Mouse (Mus musculus): ENCODE data around the gene Adh1.

Gene Adh1

DNA sequence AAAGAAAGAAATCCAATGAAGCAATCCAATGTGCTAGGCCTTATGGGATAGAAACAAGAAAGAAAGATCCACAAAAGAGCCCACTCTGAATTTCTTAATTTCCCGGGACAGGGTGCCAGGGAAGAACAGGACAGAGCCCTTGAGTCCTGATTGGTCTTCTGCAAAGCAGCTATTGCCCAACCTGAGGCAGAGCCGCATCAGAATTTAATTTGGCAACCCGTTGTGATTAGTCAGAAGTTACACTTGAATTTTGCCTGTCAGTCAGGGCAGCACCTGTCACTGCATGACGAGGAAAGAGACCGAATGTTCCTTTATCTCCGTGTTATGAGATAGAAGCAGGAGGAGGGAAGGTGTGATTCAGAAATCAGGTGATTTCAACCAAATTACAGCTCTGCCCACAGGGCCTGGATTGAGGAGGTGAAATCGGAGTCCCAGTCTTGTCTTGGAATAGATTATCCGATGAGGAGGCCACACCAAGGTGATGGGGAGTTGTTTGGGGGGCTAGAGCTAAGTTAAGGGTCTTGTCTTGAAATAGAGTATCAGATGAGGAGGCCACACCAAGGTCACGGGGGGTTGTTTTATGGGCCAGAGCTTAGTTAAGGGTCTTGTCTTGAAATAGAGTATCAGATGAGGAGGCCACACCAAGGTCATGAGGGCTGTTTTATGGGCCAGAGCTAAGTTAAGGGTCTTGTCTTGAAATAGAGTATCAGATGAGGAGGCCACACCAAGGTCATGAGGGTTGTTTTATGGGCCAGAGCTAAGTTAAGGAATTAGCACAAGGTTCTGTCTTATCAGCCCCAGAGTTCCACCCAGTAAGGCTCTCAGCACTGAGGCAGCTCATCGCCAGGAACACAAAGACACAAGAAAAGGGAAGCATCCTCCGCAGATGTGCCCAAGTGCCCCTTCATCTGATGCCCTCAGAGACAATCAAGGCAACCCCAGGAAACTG, at the start of gene Adh1:
Gene Adh1, plus strand, starts transcription at position 271 of the 949 bp plus-strand sequence.
- no peak for DNase-seq (ENCODE audit: low spot score in 2 of 2)

GRCm38 (mm10) chr3:138212431-138212951, 48.3 kb upstream of the Adh1 start:
- no peak for DNase-seq (ENCODE audit: low spot score in 2 of 2)

DNA sequence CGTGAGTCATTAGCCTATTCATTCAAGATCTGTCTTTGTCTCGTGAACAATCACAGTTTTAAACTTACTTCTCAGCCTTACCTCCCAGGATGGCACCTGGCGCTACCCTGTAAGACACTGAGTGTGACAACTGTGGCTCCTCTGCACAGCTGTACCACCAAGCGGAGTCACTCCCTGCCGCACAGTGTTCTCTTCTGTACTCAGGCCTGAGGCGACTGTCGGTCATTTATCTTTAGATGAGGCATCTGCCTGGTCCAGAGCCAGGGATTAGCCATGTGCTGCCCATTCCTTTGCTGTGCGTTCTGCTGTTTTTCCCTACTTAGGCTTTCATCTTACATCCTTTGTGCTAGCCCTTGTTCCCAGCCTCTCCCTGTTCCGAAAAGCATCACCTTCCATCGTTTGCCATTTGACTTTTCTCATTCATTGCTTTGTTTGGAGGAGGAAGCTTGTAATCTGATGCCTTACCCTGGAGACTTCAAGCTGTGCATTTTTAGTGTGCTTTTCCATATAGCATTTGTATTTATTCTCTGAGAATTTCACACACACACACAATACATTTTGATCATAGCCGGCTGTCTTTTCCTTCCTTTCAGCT, 45.3 kb upstream of the Adh1 start:
- no peak for DNase-seq (ENCODE audit: low spot score in 2 of 2)

DNA sequence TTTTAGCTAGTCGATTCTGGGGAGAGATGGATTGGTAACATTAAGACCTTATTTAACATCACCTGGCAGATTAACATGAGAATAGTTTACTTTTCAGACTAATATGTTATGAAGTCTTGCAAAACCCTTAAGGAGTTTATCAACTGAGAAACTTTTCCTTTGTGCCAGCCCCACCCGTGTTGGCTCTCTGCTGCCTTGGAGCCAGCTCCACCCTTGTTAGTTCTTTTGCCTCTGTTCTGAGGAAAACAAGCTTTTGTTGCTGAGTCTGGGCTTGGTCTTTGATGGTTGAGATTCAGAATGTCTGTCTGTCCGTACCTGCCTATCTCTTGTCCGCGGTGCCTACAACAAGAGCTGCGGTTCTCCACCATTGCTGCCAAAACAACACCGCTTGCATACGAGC, 44.7 kb upstream of the Adh1 start:
- DNase-seq (ENCODE audit: low spot score in 2 of 2): no peak

DNA sequence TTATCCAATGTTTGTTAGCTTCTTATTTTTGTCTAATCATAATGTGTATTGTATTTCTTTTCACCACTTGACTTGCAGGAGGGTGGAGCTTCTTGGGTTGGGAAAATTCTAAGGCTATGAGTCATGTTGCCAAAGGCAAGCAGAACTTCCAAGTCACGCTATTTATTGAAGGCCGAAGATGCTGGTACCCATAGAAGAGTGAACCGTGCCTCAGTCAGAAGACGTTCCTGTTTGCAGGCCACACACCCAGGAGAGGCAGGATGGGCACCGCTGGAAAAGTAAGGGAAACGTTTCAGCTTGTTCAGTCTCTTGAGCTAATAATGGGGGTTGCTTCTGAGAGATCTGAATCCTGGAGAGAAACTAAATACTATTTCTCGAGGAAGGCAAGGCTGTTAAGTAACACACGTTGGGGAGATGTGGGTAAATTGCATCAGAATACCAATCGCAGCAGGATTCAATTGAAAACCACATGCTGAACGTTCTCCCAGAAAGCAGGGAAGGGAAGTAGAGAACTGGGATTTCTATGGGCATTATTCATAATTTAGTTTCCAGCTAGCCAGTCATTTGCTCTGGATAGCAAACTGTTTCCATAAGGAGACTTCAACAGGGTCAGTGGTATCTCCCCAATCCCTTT, 43.0 kb upstream of the Adh1 start, which contains the start of gene Adh7:
Gene Adh7, plus strand, starts transcription at position 130 of the 634 bp plus-strand sequence.
- no peak for DNase-seq (ENCODE audit: low spot score in 2 of 2)

DNA sequence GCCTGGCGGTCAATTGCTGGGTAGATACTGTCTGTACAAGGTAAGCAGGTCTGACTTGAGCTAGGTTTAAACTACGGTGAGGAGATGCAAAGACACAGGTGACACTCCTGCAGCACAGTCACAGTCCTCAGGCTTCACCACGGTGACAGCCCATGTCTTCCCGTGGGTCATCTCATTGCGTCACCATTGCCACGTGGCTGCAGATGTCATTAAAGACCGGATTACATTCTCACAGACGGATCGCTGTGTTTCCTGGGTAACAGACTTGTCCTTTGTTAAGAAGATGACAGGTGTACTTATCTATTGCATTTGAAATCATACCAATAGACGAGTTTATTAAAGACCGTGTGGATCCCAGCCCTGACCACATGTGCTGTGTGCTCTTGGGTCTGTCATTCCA, 39.7 kb upstream of the Adh1 start:
- DNase-seq (ENCODE audit: low spot score in 2 of 2): no peak

DNA sequence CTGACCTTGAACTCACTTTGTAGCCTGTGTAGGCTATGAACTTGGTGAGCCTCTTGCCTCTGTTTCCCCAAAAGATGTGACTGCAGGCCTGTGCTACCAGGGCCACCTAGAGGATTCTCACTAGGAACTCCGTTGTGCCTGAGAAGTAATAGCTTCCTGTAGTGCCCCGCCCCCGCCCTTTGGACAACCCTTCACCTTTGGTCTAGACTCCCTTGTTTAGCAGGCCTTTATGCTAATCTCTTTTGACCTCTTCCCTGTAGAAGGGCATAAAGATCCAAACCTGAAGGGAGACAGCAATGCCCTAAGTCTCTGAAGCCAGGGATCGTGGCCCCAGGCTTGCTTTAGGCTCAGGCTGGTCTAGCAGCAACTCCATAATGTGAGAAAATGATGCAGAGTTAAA, 38.3 kb upstream of the Adh1 start:
- DNase-seq (ENCODE audit: low spot score in 2 of 2): no peak

DNA sequence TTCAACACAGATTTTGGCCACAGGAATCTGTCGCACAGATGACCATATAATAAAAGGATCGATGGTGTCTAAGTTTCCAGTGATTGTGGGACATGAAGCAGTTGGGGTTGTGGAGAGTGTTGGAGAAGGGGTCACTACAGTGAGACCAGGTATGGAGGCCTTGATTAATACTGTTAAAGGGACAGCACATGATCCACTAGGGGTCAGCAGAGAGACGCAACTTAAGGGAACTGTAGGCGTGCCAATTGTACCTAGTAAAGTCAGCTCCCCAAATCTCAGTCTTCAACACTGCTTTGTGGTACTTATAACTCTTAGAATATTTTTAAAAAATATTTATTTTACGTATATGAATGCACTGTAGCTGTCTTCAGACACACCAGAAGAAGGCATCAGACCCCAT, 37.8 kb upstream of the Adh1 start:
- DNase-seq (ENCODE audit: low spot score in 2 of 2): peak; percentile 17 to 59

- no peak for DNase-seq (ENCODE audit: low spot score in 2 of 2)
Observed at GRCm38 (mm10) chr3:138224363-138224954, 36.3 kb upstream of the Adh1 start.

DNA sequence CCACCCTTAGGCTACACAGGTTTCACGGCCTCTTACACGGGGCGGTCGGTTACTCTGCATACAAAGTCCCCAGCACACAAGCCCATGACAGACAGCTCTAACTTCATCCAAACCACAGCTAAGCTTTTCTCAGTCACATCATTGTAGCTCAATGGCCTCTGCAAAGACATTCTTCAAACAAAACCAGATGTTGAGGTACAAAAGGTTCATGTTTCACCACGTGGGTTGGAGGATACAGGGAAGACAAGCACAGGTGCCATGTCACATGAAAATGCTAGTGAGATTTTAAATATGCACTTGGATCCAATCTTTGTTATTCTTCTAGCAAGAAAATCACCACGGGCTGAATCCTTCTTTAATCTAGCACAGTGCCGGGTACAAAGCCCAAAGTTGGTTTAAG, 35.5 kb upstream of the Adh1 start:
- no peak for DNase-seq (ENCODE audit: low spot score in 2 of 2)

GRCm38 (mm10) chr3:138225853-138226252, 34.9 kb upstream of the Adh1 start:
- no peak for DNase-seq (ENCODE audit: low spot score in 2 of 2)

DNA sequence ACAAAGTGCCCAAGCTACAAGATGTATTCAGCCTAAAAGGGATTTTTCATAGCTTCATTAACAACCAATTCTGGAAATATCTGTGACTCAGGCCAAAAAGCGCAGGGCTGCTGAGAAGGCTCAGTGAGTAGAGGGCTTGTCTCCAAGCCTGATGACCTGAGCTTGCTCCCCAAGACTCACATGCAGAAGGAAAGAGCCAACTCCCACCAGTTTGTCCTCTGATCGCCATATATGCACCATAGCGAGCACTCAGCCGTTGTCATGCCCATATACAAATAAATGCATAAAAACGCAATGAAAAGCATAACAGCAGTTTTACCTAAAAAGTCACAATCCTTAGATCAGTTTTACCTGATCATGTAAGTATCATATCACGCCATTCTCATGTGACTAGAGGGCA, 34.3 kb upstream of the Adh1 start:
- DNase-seq (ENCODE audit: low spot score in 2 of 2): no peak

DNA sequence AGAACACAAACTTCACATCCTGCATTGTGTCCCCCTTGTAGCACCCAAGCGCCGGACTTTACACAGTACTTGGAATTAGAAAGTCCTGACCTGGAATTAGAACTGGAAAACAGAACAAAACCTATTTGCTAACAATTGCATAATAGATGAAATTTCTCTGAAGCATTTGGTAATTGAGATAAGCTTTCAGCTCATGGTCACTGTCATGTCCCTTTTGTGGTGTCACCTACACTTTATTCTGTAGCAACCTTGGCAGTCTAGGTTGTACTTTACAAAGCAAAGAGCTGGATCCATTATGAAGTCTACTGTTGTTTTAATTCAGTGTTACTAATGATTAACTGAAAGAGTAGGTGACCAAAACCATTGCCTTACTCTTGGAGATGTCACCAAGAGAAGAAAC, 33.7 kb upstream of the Adh1 start:
- DNase-seq (ENCODE audit: low spot score in 2 of 2): no peak

GRCm38 (mm10) chr3:138227782-138228181, 33.0 kb upstream of the Adh1 start:
- DNase-seq (ENCODE audit: low spot score in 2 of 2): no peak

DNA sequence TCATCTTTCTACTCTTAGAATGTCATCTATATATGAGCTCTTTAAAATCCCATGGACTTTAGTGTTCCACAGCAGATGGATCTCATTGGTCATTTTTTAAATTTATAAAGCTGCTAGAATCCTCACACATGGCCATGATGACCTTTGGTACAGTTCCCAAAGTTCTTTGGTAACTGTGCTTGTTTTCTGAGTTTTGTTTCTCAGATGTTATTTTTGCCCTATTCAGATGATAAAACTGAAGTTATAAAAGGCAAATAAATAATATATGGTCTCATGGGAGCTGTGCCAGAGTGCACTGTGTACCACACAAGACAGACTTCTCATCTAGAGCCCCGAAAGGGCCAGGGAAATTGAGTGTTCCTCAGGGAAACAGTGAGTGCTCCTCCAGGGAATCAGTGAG, 31.3 kb upstream of the Adh1 start:
- no peak for DNase-seq (ENCODE audit: low spot score in 2 of 2)

DNA sequence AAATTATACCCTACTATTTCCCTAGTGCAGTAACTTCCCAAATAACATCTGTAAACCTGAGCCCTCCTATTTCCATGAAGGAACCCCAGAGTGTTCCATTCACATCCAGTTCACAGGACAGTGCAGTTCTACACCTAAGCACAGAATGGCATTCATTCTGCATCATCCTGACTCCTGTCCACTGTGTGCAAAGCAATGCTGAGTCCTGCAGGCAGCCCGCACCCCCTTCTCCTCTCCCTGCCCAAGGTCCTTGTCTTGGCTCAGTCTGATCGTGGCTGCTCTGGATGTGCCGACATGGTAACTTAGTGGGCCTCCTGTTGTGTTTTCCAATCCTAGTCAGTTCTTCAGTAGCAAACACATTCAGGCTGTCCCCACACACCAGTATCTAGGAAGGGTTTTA, 30.5 kb upstream of the Adh1 start:
- no peak for DNase-seq (ENCODE audit: low spot score in 2 of 2)

DNA sequence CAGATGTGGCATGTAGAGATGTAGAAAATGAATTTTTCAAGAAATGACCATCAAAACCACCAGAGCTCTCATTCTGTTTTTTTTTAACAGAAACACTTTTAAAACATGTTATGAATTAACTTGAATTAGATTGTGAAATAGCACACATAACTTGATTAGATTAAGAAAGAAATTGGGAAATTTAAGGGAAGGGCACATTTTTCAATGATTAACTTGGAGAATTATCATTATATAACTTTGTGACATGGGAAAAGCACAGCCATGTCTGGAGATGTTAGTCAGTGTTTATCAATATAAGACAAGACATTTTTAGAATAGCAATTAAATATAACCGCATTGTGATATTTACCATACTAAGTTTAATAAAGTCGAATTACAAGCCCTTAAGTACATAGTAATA, 29.3 kb upstream of the Adh1 start:
- no peak for DNase-seq (ENCODE audit: low spot score in 2 of 2)

GRCm38 (mm10) chr3:138236546-138237163, 24.1 kb upstream of the Adh1 start:
- no peak for DNase-seq (ENCODE audit: low spot score in 2 of 2)

DNA sequence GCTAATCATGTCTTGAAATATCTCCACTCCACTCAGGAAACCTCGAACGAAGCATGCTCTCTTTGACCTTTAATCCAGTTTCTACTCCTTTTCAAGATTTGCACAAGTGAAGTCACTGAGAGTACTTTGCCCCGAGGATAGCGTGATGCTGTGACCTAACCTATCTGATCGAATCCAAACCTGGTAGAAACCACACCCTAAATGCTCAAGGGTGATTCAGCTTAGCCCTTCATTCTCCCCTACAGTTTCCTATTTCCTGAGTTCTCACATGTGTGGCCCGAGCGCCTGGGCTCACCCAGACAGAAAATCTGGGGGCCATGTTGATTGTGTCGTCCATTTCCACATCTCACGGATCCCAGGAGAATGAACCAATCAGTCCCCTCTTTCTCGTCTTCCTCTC, 22.7 kb upstream of the Adh1 start:
- DNase-seq (ENCODE audit: low spot score in 2 of 2): no peak

- no peak for DNase-seq (ENCODE audit: low spot score in 2 of 2)
Observed at GRCm38 (mm10) chr3:138239461-138239860, 21.3 kb upstream of the Adh1 start.

GRCm38 (mm10) chr3:138240411-138240810, 20.4 kb upstream of the Adh1 start:
- no peak for DNase-seq (ENCODE audit: low spot score in 2 of 2)

- no peak for DNase-seq (ENCODE audit: low spot score in 2 of 2)
Observed at GRCm38 (mm10) chr3:138240942-138241341, 19.8 kb upstream of the Adh1 start.
